Mouse (Mus musculus): ENCODE data around the gene Blmh. TPM values are rescaled to one million over a fixed set of nuclear protein-coding genes. Genes with fewer than 3 reads are reported as not detected.

Gene Blmh
- polyA plus RNA-seq, 1 experiment = 26.4 TPM

- Histone ChIP-seq H3K27me3 (ENCODE audit: control insufficient read depth, insufficient read depth, insufficient read length) (no peaks in the 10 kb centered on the region), H3K4me3 (ENCODE audit: insufficient read depth, poor library complexity, severe bottlenecking) (no peak overlapping the region), H3K36me3 (ENCODE audit: control insufficient read depth, insufficient read depth) (no peaks in the 10 kb centered on the region), H3K79me3 (ENCODE audit: low read depth) (no peaks in the 10 kb centered on the region), H3ac (ENCODE audit: control insufficient read depth, insufficient read length, low read depth) (no peak overlapping the region), H3K79me2 (ENCODE audit: control insufficient read depth, insufficient read depth) (no peaks in the 10 kb centered on the region)
- TF ChIP-seq USF1 (IDR thresholded peaks at IDR 0.05; ENCODE audit: low read depth) (no peak), MAX (IDR thresholded peaks at IDR 0.05) (no peak), FOSL1 (IDR thresholded peaks at IDR 0.05; ENCODE audit: insufficient read depth, low read length, poor library complexity, severe bottlenecking) (no peak), CTCF (IDR thresholded peaks at IDR 0.05; ENCODE audit: control insufficient read depth, insufficient read depth, insufficient read length) (no peak), MYOG (IDR thresholded peaks at IDR 0.05; ENCODE audit: control insufficient read depth, extremely low read depth, insufficient read length) (no peak), CEBPB (IDR thresholded peaks at IDR 0.05; ENCODE audit: low read depth) (no peak)
Observed at GRCm38 (mm10) chr11:76891738-76892349, 32.8 kb upstream of the Blmh start.

- no peaks in the 10 kb centered on the region for H3K27me3 ChIP-seq (ENCODE audit: control insufficient read depth, insufficient read depth, insufficient read length)
- no peak overlapping the region for H3ac ChIP-seq (ENCODE audit: control insufficient read depth, insufficient read length, low read depth)
- H3K36me3 ChIP-seq (ENCODE audit: control insufficient read depth, insufficient read depth) = no peaks in the 10 kb centered on the region
- H3K79me2 ChIP-seq (ENCODE audit: control insufficient read depth, insufficient read depth) = no peaks in the 10 kb centered on the region
- no peak overlapping the region for H3K4me3 ChIP-seq (ENCODE audit: insufficient read depth, poor library complexity, severe bottlenecking)
- TF ChIP-seq MYOD1 (IDR thresholded peaks at IDR 0.05; ENCODE audit: control insufficient read depth, insufficient read length, low read depth) (no peak), MAX (IDR thresholded peaks at IDR 0.05) (no peak), MYOG (IDR thresholded peaks at IDR 0.05; ENCODE audit: control insufficient read depth, extremely low read depth, insufficient read length) (no peak)
- H3K79me3 ChIP-seq (ENCODE audit: low read depth) = no peaks in the 10 kb centered on the region
Observed at GRCm38 (mm10) chr11:76892972-76893371, 31.6 kb upstream of the Blmh start.

- H3ac ChIP-seq (ENCODE audit: control insufficient read depth, insufficient read length, low read depth) = no peak overlapping the region
- no peaks in the 10 kb centered on the region for H3K79me3 ChIP-seq (ENCODE audit: low read depth)
- TF ChIP-seq CEBPB (IDR thresholded peaks at IDR 0.05; ENCODE audit: low read depth) (no peak), MYOD1 (IDR thresholded peaks at IDR 0.05; ENCODE audit: control insufficient read depth, insufficient read length, low read depth) (no peak), MYOG (IDR thresholded peaks at IDR 0.05; ENCODE audit: control insufficient read depth, extremely low read depth, insufficient read length) (no peak), USF1 (IDR thresholded peaks at IDR 0.05; ENCODE audit: low read depth) (no peak), MAX (IDR thresholded peaks at IDR 0.05) (no peak), CTCF (IDR thresholded peaks at IDR 0.05; ENCODE audit: control insufficient read depth, insufficient read depth, insufficient read length) (no peak), FOSL1 (IDR thresholded peaks at IDR 0.05; ENCODE audit: insufficient read depth, low read length, poor library complexity, severe bottlenecking) (no peak)
- no peaks in the 10 kb centered on the region for H3K36me3 ChIP-seq (ENCODE audit: control insufficient read depth, insufficient read depth)
- no peaks in the 10 kb centered on the region for H3K79me2 ChIP-seq (ENCODE audit: control insufficient read depth, insufficient read depth)
- H3K4me3 ChIP-seq (ENCODE audit: insufficient read depth, poor library complexity, severe bottlenecking) = no peak overlapping the region
- no peaks in the 10 kb centered on the region for H3K27me3 ChIP-seq (ENCODE audit: control insufficient read depth, insufficient read depth, insufficient read length)
Observed at GRCm38 (mm10) chr11:76893570-76893969, 31.0 kb upstream of the Blmh start.

- no peaks in the 10 kb centered on the region for H3K36me3 ChIP-seq (ENCODE audit: control insufficient read depth, insufficient read depth)
- H3K79me2 ChIP-seq (ENCODE audit: control insufficient read depth, insufficient read depth) = no peaks in the 10 kb centered on the region
- no peaks in the 10 kb centered on the region for H3K79me3 ChIP-seq (ENCODE audit: low read depth)
- no peaks in the 10 kb centered on the region for H3K27me3 ChIP-seq (ENCODE audit: control insufficient read depth, insufficient read depth, insufficient read length)
- TF ChIP-seq FOSL1 (IDR thresholded peaks at IDR 0.05; ENCODE audit: insufficient read depth, low read length, poor library complexity, severe bottlenecking) (no peak), USF1 (IDR thresholded peaks at IDR 0.05; ENCODE audit: low read depth) (no peak), MYOD1 (IDR thresholded peaks at IDR 0.05; ENCODE audit: control insufficient read depth, insufficient read length, low read depth) (no peak), CEBPB (IDR thresholded peaks at IDR 0.05; ENCODE audit: low read depth) (no peak), MAX (IDR thresholded peaks at IDR 0.05) (no peak), CTCF (IDR thresholded peaks at IDR 0.05; ENCODE audit: control insufficient read depth, insufficient read depth, insufficient read length) (peak; percentile 48), MYOG (IDR thresholded peaks at IDR 0.05; ENCODE audit: control insufficient read depth, extremely low read depth, insufficient read length) (no peak)
- no peak overlapping the region for H3K4me3 ChIP-seq (ENCODE audit: insufficient read depth, poor library complexity, severe bottlenecking)
- H3ac ChIP-seq (ENCODE audit: control insufficient read depth, insufficient read length, low read depth) = no peak overlapping the region
Observed at GRCm38 (mm10) chr11:76894240-76894639, 30.4 kb upstream of the Blmh start.

GRCm38 (mm10) chr11:76896360-76896759, 28.2 kb upstream of the Blmh start:
- Histone ChIP-seq H3K79me3 (ENCODE audit: low read depth) (no peaks in the 10 kb centered on the region), H3ac (ENCODE audit: control insufficient read depth, insufficient read length, low read depth) (no peak overlapping the region), H3K27me3 (ENCODE audit: control insufficient read depth, insufficient read depth, insufficient read length) (no peaks in the 10 kb centered on the region), H3K4me3 (ENCODE audit: insufficient read depth, poor library complexity, severe bottlenecking) (no peak overlapping the region), H3K36me3 (ENCODE audit: control insufficient read depth, insufficient read depth) (no peaks in the 10 kb centered on the region), H3K79me2 (ENCODE audit: control insufficient read depth, insufficient read depth) (no peaks in the 10 kb centered on the region)
- TF ChIP-seq MAX (IDR thresholded peaks at IDR 0.05) (no peak), MYOD1 (IDR thresholded peaks at IDR 0.05; ENCODE audit: control insufficient read depth, insufficient read length, low read depth) (no peak), USF1 (IDR thresholded peaks at IDR 0.05; ENCODE audit: low read depth) (no peak), CEBPB (IDR thresholded peaks at IDR 0.05; ENCODE audit: low read depth) (no peak), FOSL1 (IDR thresholded peaks at IDR 0.05; ENCODE audit: insufficient read depth, low read length, poor library complexity, severe bottlenecking) (no peak)

- TF ChIP-seq MYOD1 (IDR thresholded peaks at IDR 0.05; ENCODE audit: control insufficient read depth, insufficient read length, low read depth) (no peak), FOSL1 (IDR thresholded peaks at IDR 0.05; ENCODE audit: insufficient read depth, low read length, poor library complexity, severe bottlenecking) (no peak), CEBPB (IDR thresholded peaks at IDR 0.05; ENCODE audit: low read depth) (no peak), CTCF (IDR thresholded peaks at IDR 0.05; ENCODE audit: control insufficient read depth, insufficient read depth, insufficient read length) (no peak), MAX (IDR thresholded peaks at IDR 0.05) (no peak), MYOG (IDR thresholded peaks at IDR 0.05; ENCODE audit: control insufficient read depth, extremely low read depth, insufficient read length) (no peak), USF1 (IDR thresholded peaks at IDR 0.05; ENCODE audit: low read depth) (no peak)
- Histone ChIP-seq H3K27me3 (ENCODE audit: control insufficient read depth, insufficient read depth, insufficient read length) (no peaks in the 10 kb centered on the region), H3ac (ENCODE audit: control insufficient read depth, insufficient read length, low read depth) (no peak overlapping the region), H3K36me3 (ENCODE audit: control insufficient read depth, insufficient read depth) (no peaks in the 10 kb centered on the region), H3K4me3 (ENCODE audit: insufficient read depth, poor library complexity, severe bottlenecking) (no peak overlapping the region), H3K79me2 (ENCODE audit: control insufficient read depth, insufficient read depth) (no peaks in the 10 kb centered on the region), H3K79me3 (ENCODE audit: low read depth) (no peaks in the 10 kb centered on the region)
Observed at GRCm38 (mm10) chr11:76897126-76897525, 27.5 kb upstream of the Blmh start.

All from C2C12 (cell line).